Mouse (Mus musculus): ENCODE data around the gene Kifc5b. TPM values are rescaled to one million over a fixed set of nuclear protein-coding genes. Genes with fewer than 3 reads are reported as not detected.
"Not testable (repeated sequence)": the region's sequence is repeated elsewhere in the genome, so short reads cannot be mapped to it uniquely, and the experiment has no call there.

Gene Kifc5b
- polyA plus RNA-seq, 1 experiment from 2014 or later = 6.6 TPM

DNA sequence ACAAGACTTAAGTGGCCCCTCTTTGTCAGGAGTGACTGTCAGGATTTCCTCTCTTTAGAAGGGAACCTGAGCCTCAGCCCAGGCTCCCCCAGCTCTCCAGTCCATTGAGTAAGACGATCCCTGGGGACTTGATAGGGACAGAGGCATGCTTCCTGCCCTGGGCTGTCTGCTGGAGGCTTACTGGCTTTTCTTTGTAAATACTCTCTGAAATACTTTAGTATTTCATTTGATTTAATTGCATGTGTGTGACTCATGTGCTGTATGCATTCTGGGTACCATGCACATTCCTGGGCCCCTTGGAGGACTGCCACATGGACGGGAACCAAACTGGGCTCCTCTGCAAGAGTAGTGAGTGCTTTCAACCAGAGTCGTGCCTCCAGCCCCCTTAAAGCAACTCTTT lies 29.0 kb upstream of the Kifc5b start:
- H3K9me3 ChIP-seq (replicated peaks) = no peaks in the 10 kb centered on the region
- H3K4me3 ChIP-seq = no peak overlapping the region
- H3K27me3 ChIP-seq (replicated peaks) = peaks cover 14% of the 10 kb centered on the region
- no peak overlapping the region for H3K9ac ChIP-seq
- no peak overlapping the region for H3K4me2 ChIP-seq
- ATAC-seq = no peak
- peaks cover 31% of the 10 kb centered on the region for H3K4me1 ChIP-seq
- no peaks in the 10 kb centered on the region for H3K36me3 ChIP-seq
- WGBS (ENCODE audit: insufficient replicate concordance) = 35% methylated on average over 3 of the region's 3 CpGs
- no peak overlapping the region for H3K27ac ChIP-seq

DNA sequence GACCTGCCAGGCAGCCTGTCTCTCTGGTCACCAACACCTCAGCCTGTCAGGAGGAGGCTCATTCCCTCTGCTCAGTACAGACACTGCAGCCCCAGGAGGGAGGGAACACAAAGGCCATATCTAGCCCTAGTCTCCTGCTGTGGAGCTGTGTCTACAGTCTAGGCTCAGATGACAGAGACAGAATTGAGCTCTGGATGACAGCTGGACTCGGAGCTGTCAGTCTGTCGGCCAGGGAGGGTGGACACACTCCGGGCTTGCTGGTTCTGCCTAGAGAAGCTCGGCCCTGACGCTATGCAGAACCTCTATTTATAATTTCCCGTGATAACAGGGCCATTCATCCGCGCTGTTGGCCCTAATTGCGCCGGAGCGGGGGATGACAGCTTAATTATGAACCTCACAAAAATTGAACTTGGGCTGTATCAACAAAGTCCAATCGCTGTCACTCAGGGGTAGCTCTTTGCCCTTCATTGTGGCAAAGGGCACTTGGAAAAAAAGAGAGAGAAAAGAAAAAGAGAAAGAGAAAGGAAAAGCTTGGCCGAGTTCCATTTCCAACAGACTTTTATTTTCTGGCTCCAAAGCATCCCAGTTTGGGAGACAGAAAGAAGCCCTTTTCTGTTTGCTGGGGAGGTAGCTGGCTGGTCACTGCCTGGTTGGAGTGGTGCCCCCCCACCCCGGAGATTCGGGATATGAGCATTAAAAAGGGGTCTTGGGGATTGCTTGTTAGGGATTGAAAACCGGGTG lies 24.1 kb upstream of the Kifc5b start:
- H3K27ac ChIP-seq = no peak overlapping the region
- 58% methylated on average over 16 of the region's 16 CpGs for WGBS (ENCODE audit: insufficient replicate concordance)
- H3K36me3 ChIP-seq = no peaks in the 10 kb centered on the region
- no peak for ATAC-seq
- no peaks in the 10 kb centered on the region for H3K9me3 ChIP-seq (replicated peaks)
- peaks cover 4% of the 10 kb centered on the region; the same call in 1 of the 2 replicates for H3K4me1 ChIP-seq
- H3K9ac ChIP-seq = no peak overlapping the region
- peaks cover 34% of the 10 kb centered on the region for H3K27me3 ChIP-seq (replicated peaks)
- H3K4me3 ChIP-seq = no peak overlapping the region
- no peak overlapping the region for H3K4me2 ChIP-seq

DNA sequence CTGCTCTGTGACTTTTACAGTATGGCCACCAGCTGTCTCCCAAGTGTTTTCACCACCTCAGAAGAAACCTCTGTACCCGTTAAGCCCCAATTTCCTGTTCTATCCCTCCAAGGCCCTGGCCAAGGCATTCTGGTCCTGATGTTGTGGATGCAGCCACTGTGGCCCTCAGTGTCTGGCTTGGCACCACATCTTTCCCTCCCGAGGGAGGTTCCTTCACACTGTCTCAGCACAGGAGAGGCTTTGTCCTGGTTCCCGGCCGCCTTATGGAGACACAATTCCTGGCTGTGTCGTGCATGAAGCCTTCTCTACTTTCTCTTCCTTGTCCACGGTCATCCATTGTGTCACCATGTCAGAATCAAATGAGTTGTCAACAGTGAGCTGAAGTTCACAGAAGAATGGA lies 23.4 kb upstream of the Kifc5b start:
- Histone ChIP-seq H3K4me3 (no peak overlapping the region), H3K9me3 (replicated peaks) (no peaks in the 10 kb centered on the region), H3K36me3 (no peaks in the 10 kb centered on the region), H3K4me2 (no peak overlapping the region), H3K27me3 (replicated peaks) (peaks cover 34% of the 10 kb centered on the region), H3K9ac (no peak overlapping the region), H3K27ac (no peak overlapping the region), H3K4me1 (peaks cover 4% of the 10 kb centered on the region; the same call in 1 of the 2 replicates)
- 54% methylated on average over 6 of the region's 6 CpGs for WGBS (ENCODE audit: insufficient replicate concordance)
- ATAC-seq = no peak

DNA sequence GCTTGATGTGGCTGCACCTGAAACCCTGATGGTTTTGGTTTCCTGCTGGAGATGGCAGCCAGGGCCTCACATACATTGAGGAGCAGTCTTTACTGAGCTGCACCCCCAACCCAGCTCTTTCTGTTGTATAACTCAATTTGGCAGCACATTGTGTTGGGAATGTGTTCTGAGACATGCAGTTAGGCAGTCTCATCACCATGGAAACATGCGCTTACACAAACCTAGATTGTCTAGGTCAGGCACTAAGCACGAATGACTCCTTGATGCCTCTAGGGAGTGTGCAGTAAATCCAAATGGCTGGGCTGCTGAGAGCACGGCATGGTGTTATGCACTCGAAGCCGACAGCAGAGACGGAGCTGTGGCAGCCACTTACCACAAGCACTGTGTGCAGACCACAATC lies 22.5 kb upstream of the Kifc5b start:
- ATAC-seq = no peak
- no peaks in the 10 kb centered on the region for H3K9me3 ChIP-seq (replicated peaks)
- no peak overlapping the region for H3K4me2 ChIP-seq
- no peak overlapping the region for H3K4me3 ChIP-seq
- peaks cover 4% of the 10 kb centered on the region; the same call in 1 of the 2 replicates for H3K4me1 ChIP-seq
- no peak overlapping the region for H3K9ac ChIP-seq
- WGBS (ENCODE audit: insufficient replicate concordance) = 81% methylated on average over 6 of the region's 6 CpGs
- no peaks in the 10 kb centered on the region for H3K36me3 ChIP-seq
- no peak overlapping the region for H3K27ac ChIP-seq
- peaks cover 34% of the 10 kb centered on the region for H3K27me3 ChIP-seq (replicated peaks)

DNA sequence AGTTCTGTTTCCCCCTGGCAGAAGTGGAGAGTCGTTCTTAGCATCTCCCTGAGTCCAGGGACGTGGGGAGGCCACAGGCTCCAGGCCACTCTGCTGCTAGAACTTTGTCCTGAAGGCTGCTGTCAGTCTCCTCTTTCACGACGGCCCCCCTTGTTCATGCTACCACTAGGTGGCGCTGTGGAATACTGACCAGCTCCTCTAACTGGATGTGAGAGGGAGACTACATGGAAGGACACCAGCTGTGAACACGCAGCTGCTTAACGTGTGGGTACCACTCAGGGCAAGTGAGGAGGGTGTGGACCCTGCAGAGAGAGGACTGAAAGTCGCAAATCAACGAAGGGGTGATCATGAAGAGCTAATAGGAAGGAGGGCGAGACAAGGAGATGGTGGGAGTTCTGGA lies 21.3 kb upstream of the Kifc5b start:
- no peak; the same call in 1 of the 2 replicates for ATAC-seq
- Histone ChIP-seq H3K9ac (no peak overlapping the region), H3K9me3 (replicated peaks) (no peaks in the 10 kb centered on the region), H3K4me3 (no peak overlapping the region), H3K27ac (no peak overlapping the region), H3K4me2 (no peak overlapping the region), H3K27me3 (replicated peaks) (peaks cover 38% of the 10 kb centered on the region), H3K36me3 (no peaks in the 10 kb centered on the region), H3K4me1 (peaks cover 4% of the 10 kb centered on the region; the same call in 1 of the 2 replicates)
- WGBS (ENCODE audit: insufficient replicate concordance) = 12% methylated on average over 10 of the region's 10 CpGs

DNA sequence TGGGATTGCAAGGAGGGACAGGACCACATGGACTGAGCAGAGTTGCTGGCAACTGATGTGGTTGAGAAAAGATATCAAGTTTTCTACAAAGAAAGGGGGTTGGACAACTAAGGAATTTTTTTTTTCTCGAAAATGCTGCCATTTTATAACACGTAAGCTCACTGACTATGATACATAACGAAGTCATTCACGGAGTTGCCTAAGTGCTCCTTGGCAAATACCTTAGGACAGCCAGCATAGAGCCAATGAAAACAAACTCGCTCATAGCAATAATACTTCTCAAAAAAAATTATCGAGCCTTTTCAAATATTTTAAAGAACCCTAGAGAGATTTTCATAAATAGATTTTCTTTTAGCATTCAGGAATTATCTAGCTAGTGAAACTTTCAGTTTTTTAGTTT lies 16.0 kb upstream of the Kifc5b start:
- H3K4me1 ChIP-seq = no peaks in the 10 kb centered on the region
- no peaks in the 10 kb centered on the region for H3K9me3 ChIP-seq (replicated peaks)
- H3K27ac ChIP-seq = no peak overlapping the region
- no peak overlapping the region for H3K4me3 ChIP-seq
- no peak overlapping the region for H3K4me2 ChIP-seq
- no peak for ATAC-seq
- H3K27me3 ChIP-seq (replicated peaks) = peaks cover 11% of the 10 kb centered on the region; the same call in 1 of the 2 replicates
- H3K9ac ChIP-seq = no peak overlapping the region
- no peaks in the 10 kb centered on the region for H3K36me3 ChIP-seq
- 61% methylated on average over 6 of the region's 6 CpGs for WGBS (ENCODE audit: insufficient replicate concordance)

DNA sequence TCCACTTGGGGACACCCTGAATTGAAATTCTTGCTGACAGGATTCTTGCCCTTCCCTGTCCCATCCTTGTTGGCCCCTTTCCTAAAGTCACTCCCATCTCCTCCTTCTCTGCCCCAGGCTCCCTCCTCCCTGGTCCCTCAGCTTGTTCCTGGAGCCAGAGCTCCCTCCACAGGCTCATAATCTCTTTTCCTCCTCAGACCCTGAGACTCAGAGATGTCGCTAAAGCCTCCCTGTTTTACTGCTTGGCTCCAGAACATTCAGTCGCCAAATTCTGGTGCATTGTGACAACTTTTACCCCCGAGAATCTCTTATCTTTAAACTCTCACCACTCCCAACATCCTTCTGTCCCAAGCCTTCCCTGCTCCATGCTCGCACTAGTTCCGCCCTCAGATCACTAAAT lies 12.6 kb upstream of the Kifc5b start:
- Histone ChIP-seq H3K4me2 (no peak overlapping the region), H3K4me1 (no peaks in the 10 kb centered on the region), H3K4me3 (no peak overlapping the region), H3K36me3 (no peaks in the 10 kb centered on the region), H3K9ac (no peak overlapping the region), H3K27ac (no peak overlapping the region), H3K9me3 (replicated peaks) (peaks cover 6% of the 10 kb centered on the region; the same call in 1 of the 2 replicates), H3K27me3 (replicated peaks) (peaks cover 4% of the 10 kb centered on the region; the same call in 1 of the 2 replicates)
- no peak for ATAC-seq
- 50% methylated on average over 5 of the region's 5 CpGs for WGBS (ENCODE audit: insufficient replicate concordance)

DNA sequence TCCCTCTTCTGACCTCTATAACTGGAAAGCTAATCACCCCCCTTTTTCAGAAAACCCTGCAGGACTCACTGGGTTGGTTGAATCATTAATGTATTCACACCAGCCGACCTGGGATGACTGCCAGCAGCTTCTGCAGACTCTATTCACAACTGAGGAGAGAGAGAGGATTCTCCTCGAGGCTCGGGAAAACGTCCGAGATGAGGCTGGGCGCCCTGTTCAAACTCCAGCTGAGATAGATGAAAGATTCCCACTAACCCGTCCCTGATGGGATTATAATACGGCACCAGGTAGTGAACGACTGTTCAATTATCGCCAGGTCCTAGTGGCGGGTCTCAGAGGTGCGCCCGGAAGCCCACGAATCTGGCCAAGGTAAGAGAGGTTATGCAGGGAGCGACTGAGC lies 9.4 kb upstream of the Kifc5b start:
- H3K27ac ChIP-seq; H3K27me3 ChIP-seq (replicated peaks); H3K4me1 ChIP-seq; ATAC-seq; H3K9me3 ChIP-seq (replicated peaks); H3K36me3 ChIP-seq; H3K4me2 ChIP-seq; H3K4me3 ChIP-seq; H3K9ac ChIP-seq: not testable (repeated sequence)
- 85% methylated on average over 15 of the region's 15 CpGs for WGBS (ENCODE audit: insufficient replicate concordance)

DNA sequence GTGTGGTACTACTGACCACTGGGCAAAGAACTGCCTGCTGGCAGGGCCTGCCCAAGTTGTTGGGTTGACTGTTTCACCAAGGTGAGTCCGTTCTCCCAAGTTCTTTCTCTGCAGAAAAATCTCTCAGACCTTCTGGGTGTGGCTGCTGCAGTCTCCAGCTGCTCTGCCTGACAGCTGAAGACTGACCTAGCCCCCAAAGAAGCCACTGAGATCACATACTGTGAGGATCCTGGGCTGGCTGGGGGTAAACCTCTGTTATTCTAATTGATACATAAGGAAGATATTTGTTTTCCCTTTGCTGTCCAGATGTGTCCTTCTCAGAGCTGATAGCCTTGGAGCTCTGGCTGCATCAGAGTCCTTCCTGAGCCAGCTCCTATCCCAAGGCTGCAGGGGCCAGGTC lies 1.6 kb upstream of the Kifc5b start:
- H3K9ac ChIP-seq = no peak overlapping the region
- peaks cover 23% of the 10 kb centered on the region for H3K4me1 ChIP-seq
- whole genome bisulfite sequencing (ENCODE audit: insufficient replicate concordance) = 50% methylated on average over 1 of the region's 1 CpGs
- H3K27me3 ChIP-seq (replicated peaks) = no peaks in the 10 kb centered on the region
- no peak overlapping the region for H3K4me3 ChIP-seq
- ATAC-seq = no peak
- H3K27ac ChIP-seq = no peak overlapping the region
- peaks cover 10% of the 10 kb centered on the region; the same call in 1 of the 2 replicates for H3K36me3 ChIP-seq
- no peak overlapping the region for H3K4me2 ChIP-seq
- H3K9me3 ChIP-seq (replicated peaks) = no peaks in the 10 kb centered on the region

DNA sequence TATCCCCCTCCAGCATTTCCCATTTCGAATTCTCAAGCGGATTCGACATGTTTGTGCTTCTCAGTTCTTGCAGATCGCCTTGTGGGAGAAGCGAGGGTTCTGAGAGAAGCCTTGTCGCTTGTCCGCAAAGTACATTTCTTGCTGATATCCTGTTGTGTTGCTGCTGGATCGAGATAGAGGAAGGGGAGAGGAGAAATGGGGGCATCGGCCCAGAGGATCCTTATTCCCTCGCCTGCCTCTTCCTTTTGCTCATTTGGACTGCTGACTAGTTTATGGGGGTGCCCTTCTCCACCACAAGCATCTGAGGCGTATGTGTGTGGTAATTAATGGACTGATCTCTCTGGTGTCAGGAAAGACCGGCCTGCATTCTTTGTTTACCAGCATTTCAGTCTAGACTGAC lies 669 bp downstream of the Kifc5b start:
- Histone ChIP-seq H3K4me2 (peak overlapping the region; percentile 80), H3K4me3 (peak overlapping the region; percentile 76), H3K27ac (peak overlapping the region; percentile 87), H3K9ac (peak overlapping the region; percentile 86), H3K4me1 (peaks cover 31% of the 10 kb centered on the region), H3K36me3 (peaks cover 30% of the 10 kb centered on the region)
- not testable (repeated sequence) for ATAC-seq; H3K27me3 ChIP-seq (replicated peaks); H3K9me3 ChIP-seq (replicated peaks)
- WGBS (ENCODE audit: insufficient replicate concordance) = 1% methylated on average over 11 of the region's 12 CpGs

DNA sequence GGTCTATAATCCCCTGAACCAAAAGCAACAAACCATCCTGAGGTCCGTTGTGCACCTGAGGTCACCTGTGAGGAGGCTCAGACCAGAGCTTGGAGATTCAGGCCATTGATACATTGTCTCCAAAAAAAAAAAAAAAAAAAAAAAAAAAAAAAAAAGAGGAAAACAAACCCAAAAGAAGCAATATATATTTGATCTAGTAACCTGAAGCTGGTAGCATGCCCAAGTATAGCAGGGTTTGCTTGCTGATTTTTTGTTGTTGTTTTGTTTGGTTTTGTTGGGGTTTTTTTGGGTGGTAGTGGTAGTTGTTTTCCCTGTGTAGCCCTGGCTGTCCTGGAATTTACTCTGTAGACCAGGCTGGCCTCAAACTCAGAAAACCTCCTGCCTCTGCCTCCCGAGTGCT lies 1.5 kb downstream of the Kifc5b start:
- no peak for ATAC-seq
- Histone ChIP-seq H3K9ac (peak overlapping the region; percentile 86), H3K9me3 (replicated peaks) (no peaks in the 10 kb centered on the region), H3K27ac (no peak overlapping the region), H3K27me3 (replicated peaks) (no peaks in the 10 kb centered on the region), H3K4me3 (peak overlapping the region; percentile 76), H3K4me1 (peaks cover 31% of the 10 kb centered on the region), H3K36me3 (peaks cover 38% of the 10 kb centered on the region), H3K4me2 (peak overlapping the region; percentile 80)
- WGBS (ENCODE audit: insufficient replicate concordance) = 73% methylated on average over 2 of the region's 2 CpGs

DNA sequence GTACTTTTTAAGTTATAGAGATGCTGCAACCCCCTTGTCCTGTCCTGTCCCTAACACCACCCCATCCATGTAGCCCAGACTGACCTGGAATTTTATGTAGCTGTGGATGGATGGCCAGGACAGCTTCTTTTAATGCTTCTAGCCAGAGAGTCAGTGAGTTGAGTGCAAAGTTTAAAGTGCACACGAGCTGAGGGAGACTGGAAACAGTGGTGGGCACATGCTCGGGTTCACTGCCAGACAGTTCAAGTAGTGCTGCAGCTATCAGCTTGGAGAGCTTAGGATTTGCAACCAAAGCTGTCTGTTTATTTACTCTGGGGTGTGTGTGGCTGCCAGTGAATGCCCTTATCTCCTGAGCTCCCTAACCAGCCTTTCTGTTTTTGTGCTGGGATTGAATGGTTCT lies 2.6 kb downstream of the Kifc5b start:
- not testable (repeated sequence) for H3K9me3 ChIP-seq (replicated peaks); ATAC-seq; H3K27me3 ChIP-seq (replicated peaks); H3K9ac ChIP-seq; H3K4me3 ChIP-seq; H3K27ac ChIP-seq
- Histone ChIP-seq H3K4me2 (peak overlapping the region; percentile 80), H3K36me3 (peaks cover 50% of the 10 kb centered on the region), H3K4me1 (peaks cover 31% of the 10 kb centered on the region)
- 49% methylated on average over 2 of the region's 2 CpGs for WGBS (ENCODE audit: insufficient replicate concordance)

DNA sequence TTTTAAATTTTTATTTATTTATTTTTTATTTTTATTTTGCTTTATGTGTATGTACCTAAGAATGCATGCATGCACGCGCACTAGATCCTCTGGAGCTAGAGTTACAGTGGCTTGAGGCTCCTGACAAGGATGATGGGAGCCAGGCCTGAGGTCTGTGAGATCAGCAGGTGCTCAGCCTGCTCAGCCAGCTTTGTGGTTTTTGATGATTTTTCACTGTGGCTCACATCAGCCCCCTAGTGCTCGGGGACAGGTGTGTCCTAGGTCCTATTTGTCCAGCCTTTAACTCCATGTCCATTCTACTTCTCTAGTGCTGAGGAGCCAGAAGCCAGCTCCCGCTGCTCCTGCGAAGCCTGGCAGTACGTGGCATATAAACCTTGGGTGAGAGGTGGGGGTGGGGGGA lies 5.5 kb downstream of the Kifc5b start:
- H3K4me2 ChIP-seq; H3K27ac ChIP-seq; H3K9me3 ChIP-seq (replicated peaks); H3K9ac ChIP-seq; ATAC-seq; H3K4me3 ChIP-seq; H3K27me3 ChIP-seq (replicated peaks): not testable (repeated sequence)
- WGBS (ENCODE audit: insufficient replicate concordance) = 92% methylated on average over 6 of the region's 6 CpGs
- Histone ChIP-seq H3K4me1 (peaks cover 31% of the 10 kb centered on the region), H3K36me3 (peaks cover 78% of the 10 kb centered on the region)
